Mouse (Mus musculus) brain, embryonic 18.5 days (tissue): ENCODE measurements around the gene Robo2.
A peak's percentile ranks its signal among the peaks of the same experiment; 100 is the strongest.
"Not testable (repeated sequence)": the region's sequence is repeated elsewhere in the genome, so short reads cannot be mapped to it uniquely, and the experiment has no call there.

ENCODE experiments used
- DNase-seq: peaks from one replicate; pipeline ENCODE4 v3.0.0-alpha.2; 2012; ENCODE audit warnings: low read depth, low spot score

Robo2 gene

GRCm38 (mm10) chr16:74216879-74217415 is 194.7 kb downstream of the Robo2 start:
- DNase-seq: no peak

DNA sequence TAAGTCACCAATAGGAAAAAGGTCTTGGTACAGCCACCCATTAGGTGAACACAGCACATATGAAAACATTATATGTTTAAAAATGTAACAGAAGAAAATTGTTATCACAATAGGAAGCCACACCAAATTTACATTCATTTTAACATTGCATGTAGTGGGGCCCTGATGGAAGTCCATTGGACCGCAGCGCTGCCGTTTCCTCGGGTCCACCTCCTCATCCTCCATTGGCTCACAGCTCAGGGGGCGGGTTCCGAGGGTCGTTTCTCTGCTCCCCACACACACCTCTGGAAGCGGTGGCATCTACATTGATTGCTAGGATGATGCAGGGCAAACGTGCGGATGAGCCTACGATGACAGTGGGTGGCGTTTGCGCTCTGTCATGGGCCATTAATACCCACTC is 195.8 kb downstream of the Robo2 start:
- no peak for DNase-seq

DNA sequence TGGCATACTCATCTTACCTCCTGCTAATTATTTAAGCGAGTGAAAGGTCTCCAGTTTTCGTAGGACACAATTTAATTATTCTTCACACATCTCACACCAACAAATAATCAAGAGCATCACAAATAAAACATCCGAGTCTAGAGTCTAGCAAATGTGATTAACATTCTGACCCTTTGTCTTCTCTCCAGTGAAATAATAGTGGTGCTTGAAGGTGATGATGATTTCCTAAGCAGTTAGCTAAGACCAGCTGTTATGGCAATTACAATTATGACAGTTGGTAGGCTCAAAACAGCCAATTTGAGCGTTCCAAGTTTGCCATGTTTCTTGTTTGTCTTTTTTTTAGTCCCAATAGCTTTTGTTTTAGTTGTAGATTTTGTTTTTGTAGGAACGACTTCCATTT is 210.9 kb downstream of the Robo2 start:
- no peak for DNase-seq

DNA sequence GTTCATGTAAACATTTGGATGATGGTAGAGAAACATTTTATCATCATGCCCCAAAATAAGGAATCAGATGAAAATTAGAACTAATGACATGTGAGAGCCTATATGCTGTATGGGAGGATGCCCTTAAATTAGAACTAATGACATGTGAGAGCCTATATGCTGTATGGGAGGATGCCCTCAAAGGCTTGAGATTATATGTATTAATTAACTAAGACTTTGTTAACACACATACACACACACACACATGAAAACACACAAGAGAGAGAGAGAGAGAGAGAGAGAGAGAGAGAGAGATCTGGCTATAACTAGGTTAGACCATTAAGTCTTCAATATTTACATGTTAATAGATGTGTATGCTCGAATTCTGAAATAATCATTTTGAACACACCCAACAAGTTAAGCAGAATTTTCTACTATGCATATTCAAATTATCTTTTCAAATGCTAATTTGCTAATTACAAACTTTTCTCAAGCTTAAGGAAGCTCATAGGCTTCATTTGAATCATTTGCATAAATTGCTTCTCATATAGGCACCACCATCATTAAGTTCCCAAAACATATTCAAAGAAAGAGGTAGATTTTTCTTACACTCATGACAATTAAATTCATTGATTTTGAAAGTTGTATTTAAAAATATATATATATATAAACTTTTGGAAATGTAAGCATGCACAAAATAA is 211.5 kb downstream of the Robo2 start:
- no peak for DNase-seq

- DNase-seq: no peak
Measured at GRCm38 (mm10) chr16:74192979-74193554, 218.6 kb downstream of the Robo2 start.

GRCm38 (mm10) chr16:74191621-74192020 is 220.0 kb downstream of the Robo2 start:
- DNase-seq: no peak

- DNase-seq: no peak
Measured at GRCm38 (mm10) chr16:74182509-74183113, 229.0 kb downstream of the Robo2 start.

DNA sequence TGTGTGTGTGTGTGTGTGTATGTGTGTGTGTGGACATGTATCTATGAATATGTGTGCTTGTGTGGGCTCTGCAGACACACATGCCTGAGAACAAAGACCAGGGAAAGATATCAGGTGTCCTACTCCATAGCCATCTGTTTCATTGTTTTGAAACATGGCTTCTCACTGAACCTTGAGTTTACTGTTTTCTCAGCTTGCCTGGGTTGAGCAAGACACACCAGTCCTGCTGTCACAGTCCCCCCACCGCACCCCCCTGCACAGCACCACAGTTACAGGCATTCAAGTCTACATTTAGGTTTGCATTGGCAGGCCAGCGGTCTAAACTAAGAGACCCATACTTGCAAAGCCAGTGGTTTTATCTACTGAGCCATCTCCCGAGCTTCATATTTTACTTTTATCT is 239.0 kb downstream of the Robo2 start:
- no peak for DNase-seq

- no peak for DNase-seq
Measured at GRCm38 (mm10) chr16:74169642-74170041, 242.0 kb downstream of the Robo2 start.

GRCm38 (mm10) chr16:74169121-74169520 is 242.5 kb downstream of the Robo2 start:
- DNase-seq: no peak

DNA sequence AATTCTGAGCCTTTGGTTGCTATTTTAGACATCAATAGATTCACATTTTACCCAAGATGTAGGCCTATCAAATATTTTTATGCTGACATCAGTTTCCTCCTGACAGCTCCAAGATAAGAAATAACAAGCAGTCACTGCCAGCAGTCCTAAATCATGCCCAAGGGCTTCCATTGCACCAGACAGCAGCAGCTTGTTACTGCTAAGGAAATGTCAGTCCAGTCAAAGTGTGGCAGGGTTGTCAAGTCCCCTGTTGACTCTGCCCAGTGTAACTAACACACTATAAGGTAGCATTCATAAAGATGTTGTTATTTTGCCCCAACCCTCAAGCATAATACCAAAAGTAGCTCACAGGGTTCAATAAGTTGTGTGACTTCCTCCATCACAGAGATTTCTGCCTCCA is 243.8 kb downstream of the Robo2 start:
- DNase-seq: no peak

DNA sequence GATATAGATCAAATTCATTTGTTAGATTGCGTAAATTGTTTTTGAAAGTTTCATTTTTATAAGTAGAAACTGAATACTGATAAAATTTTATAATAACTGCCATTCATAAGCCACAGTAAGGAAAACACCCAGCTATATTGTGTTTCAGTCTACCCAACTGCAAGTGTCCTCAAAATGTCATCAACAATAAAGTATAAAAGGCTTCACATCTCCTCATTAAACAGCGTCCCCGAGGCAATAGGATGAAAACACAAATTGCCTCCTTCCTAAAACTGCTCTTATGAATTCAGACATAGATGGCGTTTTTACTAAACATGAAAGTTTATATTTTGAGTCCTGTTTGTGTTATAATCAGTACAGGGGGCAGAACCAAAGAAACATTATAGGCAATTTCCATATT is 249.6 kb downstream of the Robo2 start:
- no peak for DNase-seq

DNA sequence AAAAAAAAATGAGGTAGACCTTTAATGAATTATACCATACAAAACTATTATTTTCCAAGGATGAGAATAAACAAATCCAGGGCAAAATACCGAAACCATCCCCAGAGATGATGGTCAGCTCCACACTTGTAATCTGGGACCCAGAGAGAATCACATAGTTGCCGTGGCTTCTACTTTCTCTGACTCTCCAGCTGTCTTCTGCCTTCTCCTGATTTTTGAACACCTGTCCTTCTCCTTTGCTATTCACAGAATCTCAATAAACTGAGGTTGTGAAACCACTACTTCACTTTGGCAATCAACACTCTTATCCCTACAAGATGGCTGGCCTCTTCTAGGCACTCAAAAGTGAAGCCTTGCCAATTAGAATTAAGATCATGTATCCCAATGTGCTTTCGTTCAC is 252.4 kb downstream of the Robo2 start:
- DNase-seq: no peak

DNA sequence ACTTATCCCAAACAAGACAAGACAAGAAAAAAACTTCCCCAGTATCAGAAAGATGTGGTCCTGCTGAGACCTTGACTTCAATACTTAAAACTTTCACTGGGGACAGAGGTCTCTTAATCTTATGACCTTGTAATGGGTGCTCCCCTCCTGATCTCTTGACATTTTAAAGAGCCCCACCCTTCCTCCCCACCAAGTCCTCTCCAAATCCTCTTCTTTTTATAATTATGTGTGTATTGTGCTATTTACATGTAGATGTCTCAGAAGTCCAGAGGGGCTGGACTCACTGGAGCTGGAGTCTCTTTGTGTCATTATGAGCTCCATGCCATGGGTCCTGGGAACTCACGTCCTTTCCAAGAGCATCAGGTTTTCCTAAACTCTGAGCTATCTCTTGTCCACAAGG is 275.4 kb downstream of the Robo2 start:
- DNase-seq: no peak

- no peak for DNase-seq
Measured at GRCm38 (mm10) chr16:74132833-74133232, 278.8 kb downstream of the Robo2 start.

DNA sequence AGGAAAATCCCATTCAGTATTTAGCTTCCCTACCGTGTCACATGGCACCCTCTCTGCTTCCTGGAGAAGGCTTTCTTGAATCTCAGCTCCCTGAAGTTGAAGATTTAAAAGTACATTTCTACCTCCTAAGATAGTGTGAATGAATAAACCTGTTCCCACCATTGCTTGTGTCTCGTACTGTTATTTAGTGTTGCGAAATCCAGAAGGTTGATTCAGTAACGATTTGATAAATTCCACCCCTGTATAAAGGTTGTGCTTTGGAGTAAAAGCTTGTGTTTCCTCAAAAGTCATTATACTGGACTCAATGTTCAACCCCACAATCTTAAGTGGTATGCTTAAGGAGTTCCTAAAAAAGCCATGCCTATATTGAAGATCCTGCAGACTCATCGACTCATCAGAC is 280.3 kb downstream of the Robo2 start:
- no peak for DNase-seq

DNA sequence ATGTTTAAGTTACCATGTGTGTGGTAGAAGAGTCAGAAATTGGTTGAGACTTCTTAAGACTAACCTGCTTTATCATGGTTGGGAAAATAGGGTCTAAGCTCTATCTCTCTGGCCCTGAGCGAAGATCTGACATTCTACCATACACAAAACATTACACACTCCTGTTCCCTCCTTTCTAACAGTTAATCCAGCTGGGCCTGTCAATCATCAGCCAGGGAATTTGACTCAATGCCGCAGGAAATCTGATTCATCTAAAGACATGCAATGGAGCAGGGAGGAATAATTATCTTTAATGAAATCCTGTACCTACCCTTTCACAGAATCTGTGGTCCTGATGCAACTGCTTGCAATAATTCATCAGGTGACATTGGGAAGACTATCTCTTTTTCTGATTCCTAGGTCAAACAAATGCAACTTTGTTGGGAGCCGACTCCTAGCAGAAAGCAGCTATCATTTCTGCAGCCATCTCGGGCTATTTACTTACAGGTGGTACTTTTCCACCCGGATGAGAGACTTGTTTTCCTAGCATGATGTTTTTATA is 283.1 kb downstream of the Robo2 start:
- DNase-seq: no peak

DNA sequence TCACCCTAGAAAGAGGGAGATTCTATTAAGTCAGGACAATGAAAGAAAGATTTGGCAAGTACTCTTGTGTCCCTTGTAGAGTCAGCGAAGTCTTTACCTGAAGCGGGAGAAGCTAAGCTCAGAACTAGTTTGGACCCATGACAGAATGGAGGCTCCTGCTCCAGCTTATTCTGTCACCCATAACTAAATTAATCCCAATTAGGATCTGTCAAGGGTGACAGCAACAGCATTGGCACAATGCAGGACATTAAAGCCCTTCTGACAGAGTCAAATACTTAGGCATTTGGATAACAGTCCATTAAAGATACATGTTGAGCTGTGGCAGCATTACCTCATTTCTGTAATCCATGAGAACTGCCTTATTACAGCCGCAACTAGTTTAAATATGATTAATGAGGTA is 298.5 kb downstream of the Robo2 start:
- no peak for DNase-seq

GRCm38 (mm10) chr16:74111101-74111500 is 300.5 kb downstream of the Robo2 start:
- no peak for DNase-seq

DNA sequence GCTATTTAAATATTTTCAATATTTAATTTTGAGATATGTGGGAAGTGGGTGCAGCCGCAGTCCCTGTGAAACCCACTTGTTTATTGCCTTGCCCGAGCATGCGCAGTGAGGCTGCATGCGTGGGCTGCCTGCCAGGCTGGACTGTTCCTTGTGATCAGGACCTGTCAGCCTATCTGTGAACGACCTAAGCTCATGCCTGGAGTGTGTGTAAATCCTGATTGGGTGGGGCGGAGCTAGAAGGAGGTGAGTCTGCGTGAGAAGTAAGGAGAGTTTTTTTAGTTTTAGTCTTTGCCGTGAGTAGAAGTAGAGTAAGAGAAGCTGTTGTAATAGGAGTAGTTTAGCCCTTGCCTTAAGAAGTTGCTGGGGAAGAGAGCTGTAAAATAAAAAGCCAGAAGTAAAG is 307.2 kb downstream of the Robo2 start:
- not testable (repeated sequence) for DNase-seq

GRCm38 (mm10) chr16:74092997-74093801 is 318.4 kb downstream of the Robo2 start:
- DNase-seq: no peak

DNA sequence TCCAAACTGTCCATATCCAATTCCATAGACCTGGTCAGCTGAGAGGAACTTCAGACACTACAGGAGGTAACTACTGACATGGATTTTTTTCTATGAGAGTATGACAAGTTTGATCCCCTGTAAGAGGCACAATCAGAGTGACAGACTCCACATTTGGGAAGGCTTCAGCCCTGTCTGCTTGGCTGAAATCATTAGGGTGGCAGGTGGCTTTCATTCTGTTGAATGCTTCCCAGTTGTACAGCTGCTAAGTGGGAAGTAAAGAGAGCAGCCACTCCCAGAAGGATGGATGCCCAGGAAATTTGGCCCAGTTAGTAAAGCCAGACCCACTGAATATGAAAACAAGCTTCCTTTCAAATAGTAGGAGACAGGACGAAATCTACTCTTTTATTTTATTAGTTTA is 321.7 kb downstream of the Robo2 start:
- peak; percentile 69 for DNase-seq
